Mouse (Mus musculus) heart, adult 2 months (tissue): Measurements from ENCODE around the gene Btbd35f12.
"Not testable (repeated sequence)": the region's sequence is repeated elsewhere in the genome, so short reads cannot be mapped to it uniquely, and the experiment has no call there.

Experiments
- CTCF ChIP-seq: fragments of 200-600 bp; IDR thresholded peaks from 2 replicates; pipeline ENCODE4 v1.8.1; 2022; ENCODE audit warnings: antibody characterized with exemption, mild to moderate bottlenecking, moderate library complexity
- EP300 ChIP-seq: fragments of 200-500 bp; IDR thresholded peaks from 2 replicates; pipeline ENCODE4 v1.6.1; 2011; ENCODE audit warnings: low read depth, low read length, control low read depth; ENCODE audit not compliant: insufficient read depth

- not testable (repeated sequence) for TF ChIP-seq EP300, CTCF
Measured at GRCm38 (mm10) chrX:33313079-33313478, at the start of gene Btbd35f12.
